Mouse (Mus musculus) megakaryocyte-erythroid progenitor cell, adult 5 weeks (primary cell): ENCODE data around the gene 4930412O13Rik. TPM values are rescaled to one million over a fixed set of nuclear protein-coding genes. Genes with fewer than 3 reads are reported as not detected.

Experiments
- polyA plus RNA-seq: library from polyadenylated mRNA; stranded (reverse); fragments of >175 nt; gene quantifications from 2 replicates; pipeline ENCODE4 v1.2.3, GENCODE M21; 2012

4930412O13Rik gene
- polyA plus RNA-seq = not detected in 2 replicates

DNA sequence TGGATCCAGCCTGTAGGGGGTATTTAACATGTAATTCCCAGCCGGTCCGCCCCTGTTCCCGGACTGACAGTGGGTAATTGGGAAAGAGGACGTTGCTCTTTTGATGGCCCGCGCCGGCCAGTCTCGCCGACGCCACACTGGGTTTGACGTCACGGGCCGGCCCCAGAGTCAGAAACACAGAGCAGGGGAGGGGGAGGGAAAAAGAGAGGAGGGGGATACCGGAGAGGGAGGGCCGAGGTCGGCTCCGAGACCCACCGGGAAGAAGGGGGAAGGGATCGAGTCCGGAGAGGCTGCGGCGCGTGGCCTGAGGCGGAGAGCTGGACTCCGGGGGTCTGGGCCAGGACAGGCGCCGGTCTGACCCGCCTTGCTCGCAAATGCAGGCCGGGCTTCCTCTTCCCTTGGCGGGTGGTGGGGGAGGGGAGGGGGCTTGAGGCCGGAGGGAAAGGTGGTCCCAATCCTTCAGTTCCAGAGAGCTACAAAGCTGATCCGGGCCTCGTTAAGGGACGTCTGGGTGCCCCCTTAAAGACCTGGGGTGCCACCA lies at the start of gene 4930412O13Rik:
4930412O13Rik (plus strand) TSS at position 202 of the 541 bp plus-strand sequence.

GRCm38 (mm10) chr2:9888913-9889650 lies 8.0 kb downstream of the 4930412O13Rik start, which contains the start of gene 9230102O04Rik:
9230102O04Rik (minus strand) TSS chr2:9889540.

GRCm38 (mm10) chr2:9889651-9890183 lies 8.7 kb downstream of the 4930412O13Rik start, which contains the start of gene Gata3:
Gata3 (minus strand) TSS chr2:9890034.

Other genes starting within 250 kb of the 4930412O13Rik start
- gene 9230102O04Rik, start 8.3 kb downstream of the 4930412O13Rik start, polyA plus RNA-seq = not detected in 2 replicates
- gene Gata3, start 8.8 kb downstream of the 4930412O13Rik start, polyA plus RNA-seq = 7.9 and 9.0 TPM in 2 replicates
- gene Taf3, start 167.3 kb downstream of the 4930412O13Rik start, polyA plus RNA-seq = 20.2 and 21.3 TPM in 2 replicates
- 33.0 and 34.7 TPM in 2 replicates for gene Atp5c1, start 199.3 kb downstream of the 4930412O13Rik start, polyA plus RNA-seq
- 2.9 and 3.9 TPM in 2 replicates for gene Kin, start 199.3 kb downstream of the 4930412O13Rik start, polyA plus RNA-seq